Mouse (Mus musculus) stomach, postnatal 0 days (tissue): ENCODE results near the gene Ppp1r3e. TPM values are rescaled to one million over a fixed set of nuclear protein-coding genes. Genes with fewer than 3 reads are reported as not detected.
A peak's percentile ranks its signal among the peaks of the same experiment; 100 is the strongest.

ENCODE experiments used
- ATAC-seq: fragments of 200-750 bp; cut with Nextera tagmentation; 2 replicates; pipeline ENCODE4 v1.8.0; 2017; ENCODE audit not compliant: low FRiP score, low TSS enrichment
- DNase-seq: peaks from one replicate; pipeline ENCODE4 v3.0.0-alpha.2; 2016; ENCODE audit warnings: low spot score
- H3K27ac ChIP-seq: fragments of 300-500 bp; sonication (generic); replicated peaks from 2 replicates; pipeline ENCODE4 v1.5.1; 2014; ENCODE audit warnings: mild to moderate bottlenecking, control low read depth
- H3K27me3 ChIP-seq: fragments of 300-500 bp; sonication (generic); 2 replicates; pipeline ENCODE4 v1.6.1; 2014; ENCODE audit warnings: low read length; ENCODE audit not compliant: control insufficient read depth, insufficient read depth
- H3K36me3 ChIP-seq: fragments of 300-500 bp; sonication (generic); 2 replicates; pipeline ENCODE4 v1.6.1; 2014; ENCODE audit warnings: low read length, mixed read lengths; ENCODE audit not compliant: control insufficient read depth, insufficient read depth
- H3K4me1 ChIP-seq: fragments of 300-500 bp; sonication (generic); replicated peaks from 2 replicates; pipeline ENCODE4 v1.6.1; 2014; ENCODE audit warnings: antibody characterized with exemption; ENCODE audit not compliant: control insufficient read depth, insufficient read depth
- H3K4me2 ChIP-seq: fragments of 300-500 bp; sonication (generic); replicated peaks from 2 replicates; pipeline ENCODE4 v1.6.1; 2014; ENCODE audit warnings: low read depth, mild to moderate bottlenecking, control low read depth, moderate library complexity
- H3K4me3 ChIP-seq: fragments of 300-500 bp; sonication (generic); 2 replicates; pipeline ENCODE4 v1.5.1; 2014; ENCODE audit warnings: low read depth, low read length, control low read depth
- H3K9ac ChIP-seq: fragments of 300-500 bp; sonication (generic); 2 replicates; pipeline ENCODE4 v1.6.1; 2014; ENCODE audit warnings: mild to moderate bottlenecking, low read length, control low read depth, mixed read lengths
- H3K9me3 ChIP-seq: fragments of 300-500 bp; sonication (generic); 2 replicates; pipeline ENCODE4 v1.6.1; 2016; ENCODE audit warnings: low read length; ENCODE audit not compliant: control insufficient read depth
- CTCF ChIP-seq: IDR thresholded peaks from 2 replicates; pipeline ENCODE4 v1.5.1; 2016; ENCODE audit warnings: antibody characterized with exemption, low read depth, mild to moderate bottlenecking, moderate library complexity
- EP300 ChIP-seq: optimal IDR thresholded peaks from 2 replicates; pipeline ENCODE3; 2016; ENCODE audit warnings: antibody characterized with exemption
- WGBS: fragments of 180-500 bp; shearing (Covaris S2); extraction: QIAGEN DNeasy Blood & Tissue Kit; methylation state at CpG from one replicate; pipeline ENCODE4 v1.1.7; 2014; 5-methylcytosine and 5-hydroxymethylcytosine counted together
- polyA plus RNA-seq: library from polyadenylated mRNA; unstranded; fragments of >200 nt; fragmentation: Nextera tagmentation; extraction: Ambion mirVana; gene quantifications from 2 replicates; pipeline ENCODE4 v1.2.1, GENCODE M21; 2015

Gene Ppp1r3e
- polyA plus RNA-seq, 1 experiment from 2014 or later = 2.2 TPM

DNA sequence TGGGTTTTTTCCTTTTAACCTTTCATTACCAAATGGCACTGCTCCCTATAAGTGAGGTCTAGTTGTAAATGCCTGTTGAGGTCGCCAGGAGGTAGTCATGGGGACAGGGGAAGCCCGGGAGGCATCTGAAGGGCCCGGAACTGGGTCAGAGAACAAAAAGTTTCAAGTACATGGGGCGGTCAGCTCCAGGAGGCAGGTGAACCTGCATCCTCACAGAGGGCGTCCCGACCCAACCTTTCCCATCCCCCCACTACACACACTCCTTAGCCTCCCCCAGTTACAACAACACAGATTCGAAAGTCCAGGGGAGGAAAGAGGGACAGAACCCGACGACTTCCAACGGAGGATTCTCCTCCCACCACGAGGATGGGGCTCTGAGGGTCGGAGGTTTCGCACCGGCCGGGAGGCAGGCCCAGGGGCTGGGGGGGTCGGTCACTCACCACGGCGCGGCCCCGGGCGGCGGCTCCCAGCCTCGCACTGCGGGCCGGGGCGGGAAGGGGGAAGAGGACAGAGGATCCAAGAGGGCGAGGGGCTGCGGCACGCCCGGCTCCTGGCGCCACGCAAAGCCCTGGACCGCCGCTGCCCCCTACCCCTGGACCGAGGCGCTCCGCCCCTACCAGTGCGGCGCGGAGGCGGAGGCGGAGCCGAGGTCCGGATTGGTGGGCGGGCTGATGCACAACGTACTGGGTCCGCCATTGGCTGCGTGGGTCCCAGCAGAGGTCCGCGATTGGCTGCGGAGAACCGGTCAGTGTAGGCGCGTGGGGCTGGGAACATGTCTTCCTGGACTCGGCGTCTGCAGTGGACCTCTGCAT is 13.6 kb downstream of the Ppp1r3e start:
- H3K36me3 ChIP-seq = no peaks in the 10 kb centered on the region
- peak; percentile 94 for DNase-seq

DNA sequence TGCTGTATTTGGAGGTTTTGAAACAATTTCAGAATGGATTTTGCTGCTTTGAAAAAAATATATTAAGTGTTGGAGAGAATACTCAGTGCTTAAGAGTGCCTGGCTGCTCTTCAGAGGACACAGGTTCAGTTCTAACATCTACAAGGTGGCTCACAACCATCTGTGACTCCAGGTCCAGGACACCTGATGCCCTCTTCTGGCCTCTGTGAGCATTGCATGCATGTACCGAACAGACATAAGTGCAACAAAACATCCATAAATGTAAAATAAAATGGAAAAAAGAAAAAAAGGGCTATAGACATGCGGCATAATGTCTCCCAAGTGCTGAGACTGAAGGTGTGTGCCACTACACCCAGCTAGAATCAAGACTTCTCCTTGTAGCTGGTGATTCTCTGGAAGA is 16.8 kb downstream of the Ppp1r3e start:
- WGBS = 31% methylated on average over 2 of the region's 2 CpGs
- Histone ChIP-seq H3K4me1 (no peaks in the 10 kb centered on the region), H3K36me3 (peaks cover 2% of the 10 kb centered on the region; the same call in 1 of the 2 replicates), H3K9me3 (no peaks in the 10 kb centered on the region), H3K27ac (no peak overlapping the region), H3K9ac (no peak overlapping the region), H3K4me2 (no peak overlapping the region), H3K4me3 (no peak overlapping the region), H3K27me3 (no peaks in the 10 kb centered on the region)
- DNase-seq = peak; percentile 72
- no peak for ATAC-seq
- TF ChIP-seq CTCF (peak; percentile 82), EP300 (no peak)

More for the DNA sequence above, 13.6 kb downstream of the Ppp1r3e start:
- Histone ChIP-seq H3K27me3 (no peaks in the 10 kb centered on the region), H3K4me3 (peak overlapping the region; percentile 97), H3K9me3 (no peaks in the 10 kb centered on the region), H3K9ac (peak overlapping the region; percentile 94), H3K4me2 (peak overlapping the region; percentile 88), H3K27ac (peak overlapping the region; percentile 86), H3K4me1 (no peaks in the 10 kb centered on the region)
- TF ChIP-seq CTCF = peak; percentile 29; the same call in 1 of the 2 replicates
- TF ChIP-seq EP300 = no peak
- peak; percentile 100 for ATAC-seq
- 0% methylated on average over 50 of the region's 56 CpGs for WGBS

DNA sequence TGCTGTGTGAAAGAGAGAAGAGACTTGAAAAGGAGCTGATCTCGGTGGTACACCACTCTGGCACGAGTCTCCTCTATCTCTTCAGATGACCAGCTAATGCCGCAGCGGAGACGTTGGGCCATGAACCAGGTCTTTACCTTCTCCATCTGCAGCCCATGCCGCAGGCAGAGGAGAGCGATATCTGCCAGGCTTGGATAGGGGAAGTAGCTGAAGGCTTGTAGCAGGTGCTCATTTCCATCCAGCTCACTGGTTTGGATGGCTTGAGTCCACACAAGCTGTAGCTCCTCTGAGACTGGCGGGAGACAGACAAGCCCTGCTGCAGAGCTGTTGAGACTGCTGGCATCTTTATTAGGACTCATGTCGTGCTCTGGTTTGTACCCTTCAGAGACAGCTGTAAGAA is 19.5 kb downstream of the Ppp1r3e start:
- Histone ChIP-seq H3K4me1 (no peaks in the 10 kb centered on the region), H3K4me3 (no peak overlapping the region), H3K27me3 (no peaks in the 10 kb centered on the region), H3K9me3 (no peaks in the 10 kb centered on the region), H3K9ac (no peak overlapping the region), H3K4me2 (no peak overlapping the region), H3K27ac (no peak overlapping the region), H3K36me3 (peaks cover 6% of the 10 kb centered on the region; the same call in 1 of the 2 replicates)
- no peak for DNase-seq
- no peak for TF ChIP-seq EP300
- TF ChIP-seq CTCF = no peak
- WGBS = 94% methylated on average over 9 of the region's 9 CpGs
- no peak for ATAC-seq

DNA sequence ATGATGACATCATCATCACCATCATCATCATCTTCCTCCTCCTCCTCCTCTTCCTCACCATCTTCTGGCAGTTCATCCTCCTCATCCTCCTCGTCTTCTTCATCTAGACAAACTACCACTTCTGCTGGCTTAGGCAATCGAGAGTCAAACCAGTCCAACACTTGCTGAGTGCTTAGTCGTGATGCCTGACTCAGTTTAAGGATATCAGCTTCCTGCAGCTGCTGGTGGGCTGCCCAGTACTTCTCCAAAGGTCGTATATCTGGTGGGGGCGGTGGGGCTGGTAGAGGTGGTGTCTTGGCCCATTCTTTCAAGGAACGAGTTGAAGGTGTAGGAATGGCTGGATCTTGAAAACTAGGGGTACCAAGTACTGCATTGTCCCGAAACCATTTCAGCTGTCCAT is 20.6 kb downstream of the Ppp1r3e start:
- Histone ChIP-seq H3K4me3 (no peak overlapping the region), H3K9ac (no peak overlapping the region), H3K4me1 (no peaks in the 10 kb centered on the region), H3K4me2 (no peak overlapping the region), H3K9me3 (no peaks in the 10 kb centered on the region), H3K27ac (no peak overlapping the region), H3K27me3 (no peaks in the 10 kb centered on the region), H3K36me3 (peaks cover 6% of the 10 kb centered on the region; the same call in 1 of the 2 replicates)
- ATAC-seq = no peak
- DNase-seq = no peak
- TF ChIP-seq EP300 (no peak), CTCF (no peak)
- WGBS = 84% methylated on average over 7 of the region's 7 CpGs

DNA sequence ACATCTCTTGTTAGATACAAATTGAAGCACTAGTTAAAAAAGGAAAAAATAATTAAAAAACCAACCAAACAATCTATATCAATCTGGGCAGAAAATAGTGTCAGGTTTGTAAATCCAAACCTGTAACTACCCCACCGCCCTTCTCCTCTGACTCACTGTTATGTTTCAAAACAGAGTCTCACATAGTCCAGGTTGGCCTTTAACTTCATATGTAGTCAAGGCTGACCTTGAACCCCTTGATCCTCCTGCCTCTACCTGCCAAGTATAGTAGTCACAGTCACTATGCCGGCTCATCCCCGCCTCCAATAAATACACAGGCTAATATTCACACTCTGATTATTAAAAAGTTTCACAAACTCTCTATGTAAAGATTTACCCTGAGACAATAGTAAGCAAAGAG is 21.6 kb downstream of the Ppp1r3e start:
- TF ChIP-seq CTCF = no peak
- TF ChIP-seq EP300 = no peak
- ATAC-seq = no peak

DNA sequence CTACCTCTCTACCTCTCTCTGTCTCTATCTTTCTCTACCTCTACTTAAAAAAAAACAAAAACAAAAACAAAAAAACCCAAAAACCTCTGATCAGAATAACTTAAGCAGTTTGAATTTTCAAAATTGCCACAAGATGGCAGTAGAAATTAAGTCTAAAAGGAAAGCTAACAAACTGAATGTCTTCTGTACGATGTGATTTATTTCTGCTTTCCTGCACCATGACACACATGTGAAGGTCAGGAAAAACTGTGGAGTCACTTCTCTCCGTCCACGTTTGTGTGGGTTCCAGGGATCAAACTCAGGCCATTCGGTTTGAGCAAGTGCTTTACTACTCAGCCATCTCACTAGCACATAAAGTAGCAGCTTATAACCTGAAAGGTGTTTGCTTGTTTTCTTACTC is 33.9 kb downstream of the Ppp1r3e start:
- Histone ChIP-seq H3K4me2 (no peak overlapping the region; the same call in 1 of the 2 replicates), H3K27me3 (no peaks in the 10 kb centered on the region), H3K4me1 (no peaks in the 10 kb centered on the region), H3K9me3 (no peaks in the 10 kb centered on the region), H3K4me3 (no peak overlapping the region), H3K36me3 (no peaks in the 10 kb centered on the region), H3K27ac (no peak overlapping the region), H3K9ac (no peak overlapping the region)
- no peak for DNase-seq
- 1% methylated on average over 4 of the region's 4 CpGs for WGBS
- TF ChIP-seq EP300 = no peak
- TF ChIP-seq CTCF = peak; percentile 73
- ATAC-seq = no peak

More for the DNA sequence above, 21.6 kb downstream of the Ppp1r3e start:
- Histone ChIP-seq H3K9me3 (no peaks in the 10 kb centered on the region), H3K4me2 (no peak overlapping the region), H3K4me1 (no peaks in the 10 kb centered on the region), H3K27me3 (no peaks in the 10 kb centered on the region), H3K4me3 (no peak overlapping the region), H3K9ac (no peak overlapping the region), H3K27ac (no peak overlapping the region), H3K36me3 (peaks cover 6% of the 10 kb centered on the region; the same call in 1 of the 2 replicates)
- 95% methylated on average over 3 of the region's 3 CpGs for WGBS
- DNase-seq = no peak
